Mouse (Mus musculus): ENCODE measurements around the gene Klk9. TPM values are rescaled to one million over a fixed set of nuclear protein-coding genes. Genes with fewer than 3 reads are reported as not detected.

Klk9 gene
- polyA plus RNA-seq, 1 experiment from 2014 or later: 0.13 TPM

Other genes starting within 250 kb of the Klk9 start
- 1.6 and 1.7 TPM in 2 replicates for gene Cd33, start 247.5 kb upstream of the Klk9 start, polyA plus RNA-seq (2015; fragmentation: Nextera tagmentation; extraction: Ambion mirVana)
- gene Zfp658, start 229.6 kb upstream of the Klk9 start, polyA plus RNA-seq (2015; fragmentation: Nextera tagmentation; extraction: Ambion mirVana): 7.3 and 8.5 TPM in 2 replicates
- gene Zfp719, start 212.3 kb upstream of the Klk9 start, polyA plus RNA-seq (2015; fragmentation: Nextera tagmentation; extraction: Ambion mirVana): 14.2 and 14.8 TPM in 2 replicates
- gene Zfp819, start 184.7 kb upstream of the Klk9 start, polyA plus RNA-seq (2015; fragmentation: Nextera tagmentation; extraction: Ambion mirVana): 0.47 and 0.54 TPM in 2 replicates
- 0.08 TPM in 2 replicates for gene Ceacam18, start 157.2 kb upstream of the Klk9 start, polyA plus RNA-seq (2015; fragmentation: Nextera tagmentation; extraction: Ambion mirVana)
- 0.33 and 0.36 TPM in 2 replicates for gene Siglece, start 131.7 kb upstream of the Klk9 start, polyA plus RNA-seq (2015; fragmentation: Nextera tagmentation; extraction: Ambion mirVana)
- 21.4 and 21.5 TPM in 2 replicates for gene Ctu1, start 119.9 kb upstream of the Klk9 start, polyA plus RNA-seq (2015; fragmentation: Nextera tagmentation; extraction: Ambion mirVana)
- not detected in 2 replicates for gene Klk14, start 101.5 kb upstream of the Klk9 start, polyA plus RNA-seq (2015; fragmentation: Nextera tagmentation; extraction: Ambion mirVana)
- 0.17 and 0.18 TPM in 2 replicates for gene Klk13, start 79.3 kb upstream of the Klk9 start, polyA plus RNA-seq (2015; fragmentation: Nextera tagmentation; extraction: Ambion mirVana)
- gene Klk12, start 23.0 kb upstream of the Klk9 start, polyA plus RNA-seq (2015; fragmentation: Nextera tagmentation; extraction: Ambion mirVana): 0.14 TPM in 1 of 2 replicates, not detected in the other
- gene Klk11, start 17.3 kb upstream of the Klk9 start, polyA plus RNA-seq (2015; fragmentation: Nextera tagmentation; extraction: Ambion mirVana): 0.22 and 0.27 TPM in 2 replicates
- gene Klk10, start 10.9 kb upstream of the Klk9 start, polyA plus RNA-seq (2015; fragmentation: Nextera tagmentation; extraction: Ambion mirVana): 0.10 and 0.30 TPM in 2 replicates
- gene Klk8, start 5.7 kb downstream of the Klk9 start, polyA plus RNA-seq (2015; fragmentation: Nextera tagmentation; extraction: Ambion mirVana): 10.1 TPM in 2 replicates
- gene Klk7, start 19.4 kb downstream of the Klk9 start, polyA plus RNA-seq (2015; fragmentation: Nextera tagmentation; extraction: Ambion mirVana): 0.13 TPM in 1 of 2 replicates, not detected in the other
- not detected in 2 replicates for gene Klk6, start 32.6 kb downstream of the Klk9 start, polyA plus RNA-seq (2015; fragmentation: Nextera tagmentation; extraction: Ambion mirVana)
- not detected in 2 replicates for gene Klk5, start 50.1 kb downstream of the Klk9 start, polyA plus RNA-seq (2015; fragmentation: Nextera tagmentation; extraction: Ambion mirVana)
- gene Klk4, start 89.3 kb downstream of the Klk9 start, polyA plus RNA-seq (2015; fragmentation: Nextera tagmentation; extraction: Ambion mirVana): 1.7 and 2.6 TPM in 2 replicates
- not detected in 2 replicates for gene Klk15, start 141.8 kb downstream of the Klk9 start, polyA plus RNA-seq (2015; fragmentation: Nextera tagmentation; extraction: Ambion mirVana)
- not detected in 2 replicates for gene Klk1b8, start 158.8 kb downstream of the Klk9 start, polyA plus RNA-seq (2015; fragmentation: Nextera tagmentation; extraction: Ambion mirVana)
- not detected in 2 replicates for gene Klk1b1, start 174.9 kb downstream of the Klk9 start, polyA plus RNA-seq (2015; fragmentation: Nextera tagmentation; extraction: Ambion mirVana)
- not detected in 2 replicates for gene Klk1b9, start 184.2 kb downstream of the Klk9 start, polyA plus RNA-seq (2015; fragmentation: Nextera tagmentation; extraction: Ambion mirVana)
- gene Klk1b11, start 204.0 kb downstream of the Klk9 start, polyA plus RNA-seq (2015; fragmentation: Nextera tagmentation; extraction: Ambion mirVana): not detected in 2 replicates
- gene Klk1b26, start 220.3 kb downstream of the Klk9 start, polyA plus RNA-seq (2015; fragmentation: Nextera tagmentation; extraction: Ambion mirVana): not detected in 2 replicates

Data from hindbrain, embryonic 15.5 days (tissue).